Mouse (Mus musculus): Measurements from ENCODE around the gene Slc2a5. TPM values are rescaled to one million over a fixed set of nuclear protein-coding genes. Genes with fewer than 3 reads are reported as not detected.

Gene Slc2a5
- polyA plus RNA-seq, 1 experiment from 2014 or later: 3.4 TPM

DNA sequence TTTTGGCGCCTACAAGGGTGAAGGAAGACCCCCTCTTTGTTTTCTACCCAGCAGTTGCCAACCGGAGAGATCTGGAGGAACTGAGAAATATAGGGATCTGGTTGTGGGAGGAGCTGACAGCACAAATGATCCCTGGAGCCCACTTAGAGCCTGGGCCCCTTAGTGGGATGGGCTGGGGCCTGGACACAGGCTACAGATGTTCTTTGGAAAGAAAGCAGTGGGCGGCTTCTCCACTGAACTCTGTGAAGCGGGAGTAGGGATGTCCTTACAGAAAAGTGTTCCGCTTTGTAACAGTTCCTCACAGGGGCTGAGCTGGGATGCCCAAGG lies 24.7 kb upstream of the Slc2a5 start:
- ATAC-seq (ENCODE audit: low read depth): no peak
- WGBS: 15% methylated on average over 5 of the region's 5 CpGs

DNA sequence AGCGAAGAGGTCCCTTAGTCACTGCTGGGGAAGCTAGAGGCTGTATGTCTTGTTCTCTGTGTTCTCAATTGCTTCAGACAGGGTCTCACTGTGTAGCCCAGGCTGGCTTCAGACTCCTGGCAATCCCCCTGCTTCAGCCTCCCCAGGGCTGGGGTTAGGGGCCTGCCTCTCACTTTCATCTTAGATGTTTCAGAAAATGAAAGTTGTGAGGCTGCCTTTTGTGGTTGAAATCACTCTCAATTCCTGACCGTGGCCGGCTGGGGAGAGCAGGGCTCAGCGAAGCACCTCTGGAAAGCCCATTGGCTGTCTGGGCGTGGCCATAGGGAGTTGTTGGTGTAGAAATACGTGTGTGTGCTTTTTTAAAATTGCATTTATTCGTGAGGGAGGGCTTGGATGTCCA lies 22.8 kb upstream of the Slc2a5 start:
- Histone ChIP-seq H3K27ac (ENCODE audit: low read depth, low read length) (no peak overlapping the region), H3K27me3 (ENCODE audit: control insufficient read depth, insufficient read depth, low read length) (no peaks in the 10 kb centered on the region), H3K9ac (replicated peaks; ENCODE audit: low read depth, low read length) (no peak overlapping the region), H3K4me1 (ENCODE audit: control insufficient read depth, insufficient read depth, low read length) (peaks cover 5% of the 10 kb centered on the region; the same call in 1 of the 2 replicates), H3K36me3 (ENCODE audit: control insufficient read depth, insufficient read depth, low read length) (no peaks in the 10 kb centered on the region), H3K9me3 (ENCODE audit: control insufficient read depth, low read length) (no peaks in the 10 kb centered on the region), H3K4me3 (ENCODE audit: low read depth, low read length) (no peak overlapping the region), H3K4me2 (ENCODE audit: low read depth, low read length) (no peak overlapping the region)
- no peak for ATAC-seq (ENCODE audit: low read depth)
- 81% methylated on average over 7 of the region's 7 CpGs for WGBS

More for the DNA sequence above, 24.7 kb upstream of the Slc2a5 start:
- Histone ChIP-seq H3K27me3 (ENCODE audit: control insufficient read depth, insufficient read depth, low read length) (no peaks in the 10 kb centered on the region), H3K4me3 (ENCODE audit: low read depth, low read length) (no peak overlapping the region), H3K27ac (ENCODE audit: low read depth, low read length) (peak overlapping the region; percentile 10; the same call in 1 of the 2 replicates), H3K4me2 (ENCODE audit: low read depth, low read length) (no peak overlapping the region), H3K9me3 (ENCODE audit: control insufficient read depth, low read length) (no peaks in the 10 kb centered on the region), H3K36me3 (ENCODE audit: control insufficient read depth, insufficient read depth, low read length) (no peaks in the 10 kb centered on the region), H3K4me1 (ENCODE audit: control insufficient read depth, insufficient read depth, low read length) (peaks cover 5% of the 10 kb centered on the region; the same call in 1 of the 2 replicates), H3K9ac (replicated peaks; ENCODE audit: low read depth, low read length) (no peak overlapping the region)

DNA sequence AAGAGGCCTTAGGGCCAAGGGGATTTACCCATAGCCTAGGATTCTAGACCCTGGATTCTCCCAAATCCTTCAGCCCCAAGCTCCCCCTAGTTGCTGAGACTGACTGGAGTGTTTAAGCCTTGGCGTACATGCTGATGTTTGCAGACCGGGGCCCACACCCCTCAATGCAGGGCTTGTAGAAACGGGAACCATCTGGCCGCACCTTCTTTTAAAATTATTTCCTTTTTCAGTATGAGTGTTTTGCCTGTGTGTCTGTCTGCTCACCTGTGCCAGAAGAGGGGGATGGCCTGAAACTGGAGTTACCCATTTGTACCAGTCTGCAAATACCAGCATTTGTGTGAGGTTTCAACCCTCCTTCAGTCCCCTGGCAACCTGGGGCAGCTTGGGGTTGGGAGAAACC lies 21.2 kb upstream of the Slc2a5 start:
- no peak for ATAC-seq (ENCODE audit: low read depth)
- no peaks in the 10 kb centered on the region for H3K27me3 ChIP-seq (ENCODE audit: control insufficient read depth, insufficient read depth, low read length)
- no peaks in the 10 kb centered on the region for H3K9me3 ChIP-seq (ENCODE audit: control insufficient read depth, low read length)
- peaks cover 5% of the 10 kb centered on the region; the same call in 1 of the 2 replicates for H3K4me1 ChIP-seq (ENCODE audit: control insufficient read depth, insufficient read depth, low read length)
- no peak overlapping the region for H3K27ac ChIP-seq (ENCODE audit: low read depth, low read length)
- no peak overlapping the region for H3K4me2 ChIP-seq (ENCODE audit: low read depth, low read length)
- H3K9ac ChIP-seq (replicated peaks; ENCODE audit: low read depth, low read length): no peak overlapping the region
- WGBS: 96% methylated on average over 4 of the region's 4 CpGs
- H3K36me3 ChIP-seq (ENCODE audit: control insufficient read depth, insufficient read depth, low read length): no peaks in the 10 kb centered on the region
- H3K4me3 ChIP-seq (ENCODE audit: low read depth, low read length): no peak overlapping the region

GRCm38 (mm10) chr4:150098880-150099279 lies 20.2 kb upstream of the Slc2a5 start:
- no peak overlapping the region for H3K27ac ChIP-seq (ENCODE audit: low read depth, low read length)

GRCm38 (mm10) chr4:150102822-150103221 lies 16.3 kb upstream of the Slc2a5 start:
- Histone ChIP-seq H3K4me1 (ENCODE audit: control insufficient read depth, insufficient read depth, low read length) (no peaks in the 10 kb centered on the region), H3K9ac (replicated peaks; ENCODE audit: low read depth, low read length) (no peak overlapping the region), H3K4me3 (ENCODE audit: low read depth, low read length) (no peak overlapping the region), H3K36me3 (ENCODE audit: control insufficient read depth, insufficient read depth, low read length) (no peaks in the 10 kb centered on the region), H3K27me3 (ENCODE audit: control insufficient read depth, insufficient read depth, low read length) (no peaks in the 10 kb centered on the region), H3K27ac (ENCODE audit: low read depth, low read length) (no peak overlapping the region), H3K4me2 (ENCODE audit: low read depth, low read length) (no peak overlapping the region), H3K9me3 (ENCODE audit: control insufficient read depth, low read length) (no peaks in the 10 kb centered on the region)
- no peak for ATAC-seq (ENCODE audit: low read depth)
- WGBS: 93% methylated on average over 7 of the region's 7 CpGs

More at GRCm38 (mm10) chr4:150098880-150099279, 20.2 kb upstream of the Slc2a5 start:
- H3K4me2 ChIP-seq (ENCODE audit: low read depth, low read length): no peak overlapping the region
- H3K4me3 ChIP-seq (ENCODE audit: low read depth, low read length): no peak overlapping the region
- no peak overlapping the region for H3K9ac ChIP-seq (replicated peaks; ENCODE audit: low read depth, low read length)
- peaks cover 5% of the 10 kb centered on the region; the same call in 1 of the 2 replicates for H3K4me1 ChIP-seq (ENCODE audit: control insufficient read depth, insufficient read depth, low read length)
- 22% methylated on average over 10 of the region's 10 CpGs for WGBS
- no peaks in the 10 kb centered on the region for H3K27me3 ChIP-seq (ENCODE audit: control insufficient read depth, insufficient read depth, low read length)
- H3K36me3 ChIP-seq (ENCODE audit: control insufficient read depth, insufficient read depth, low read length): no peaks in the 10 kb centered on the region
- no peak; the same call in 1 of the 2 replicates for ATAC-seq (ENCODE audit: low read depth)
- no peaks in the 10 kb centered on the region for H3K9me3 ChIP-seq (ENCODE audit: control insufficient read depth, low read length)

DNA sequence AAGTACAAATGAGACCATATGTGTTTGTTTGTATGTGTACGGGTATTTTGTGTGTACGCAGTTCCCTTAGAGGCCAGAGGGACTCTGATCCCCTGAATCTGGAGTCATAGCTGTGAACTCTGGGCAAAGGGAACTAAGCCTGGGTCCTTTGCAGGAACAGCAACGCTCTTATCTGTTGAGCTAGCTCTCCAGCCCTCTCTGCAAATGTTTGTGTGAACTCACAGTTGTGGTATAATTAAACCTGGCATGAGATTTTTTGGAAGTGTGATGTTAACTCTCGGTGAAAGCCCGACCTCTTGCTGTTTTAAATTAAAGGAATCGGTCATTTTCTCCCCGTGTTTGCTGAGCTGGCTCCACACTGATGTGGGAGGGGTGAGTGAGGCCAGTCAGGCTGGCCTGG lies 13.4 kb upstream of the Slc2a5 start:
- Histone ChIP-seq H3K9me3 (ENCODE audit: control insufficient read depth, low read length) (no peaks in the 10 kb centered on the region), H3K9ac (replicated peaks; ENCODE audit: low read depth, low read length) (no peak overlapping the region), H3K4me1 (ENCODE audit: control insufficient read depth, insufficient read depth, low read length) (no peaks in the 10 kb centered on the region), H3K27me3 (ENCODE audit: control insufficient read depth, insufficient read depth, low read length) (no peaks in the 10 kb centered on the region), H3K36me3 (ENCODE audit: control insufficient read depth, insufficient read depth, low read length) (no peaks in the 10 kb centered on the region), H3K27ac (ENCODE audit: low read depth, low read length) (no peak overlapping the region), H3K4me3 (ENCODE audit: low read depth, low read length) (no peak overlapping the region), H3K4me2 (ENCODE audit: low read depth, low read length) (no peak overlapping the region)
- no peak for ATAC-seq (ENCODE audit: low read depth)
- 69% methylated on average over 7 of the region's 7 CpGs for WGBS

- Histone ChIP-seq H3K4me3 (ENCODE audit: low read depth, low read length) (no peak overlapping the region), H3K27me3 (ENCODE audit: control insufficient read depth, insufficient read depth, low read length) (no peaks in the 10 kb centered on the region)
- no peak for ATAC-seq (ENCODE audit: low read depth)
Measured at GRCm38 (mm10) chr4:150106637-150107036, 12.4 kb upstream of the Slc2a5 start.

DNA sequence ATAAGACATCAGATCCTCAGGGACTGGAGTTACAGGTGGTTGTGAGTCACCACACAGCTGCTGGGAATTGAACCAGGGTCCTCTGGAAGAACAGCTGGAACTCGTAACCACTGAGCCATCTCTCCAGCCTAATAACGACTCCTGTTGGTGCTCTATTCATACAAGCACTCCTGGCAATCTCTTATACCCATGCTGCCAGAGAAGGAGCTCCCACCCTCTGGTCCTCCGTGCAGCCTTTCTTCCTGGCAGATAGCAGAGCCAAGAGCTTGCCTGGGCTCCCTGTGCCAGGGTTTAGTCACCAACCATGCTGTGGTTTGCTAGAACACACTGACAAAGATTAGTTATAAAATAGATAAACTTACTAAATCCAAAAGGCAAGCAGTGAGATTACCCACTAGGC lies 9.4 kb upstream of the Slc2a5 start:
- ATAC-seq (ENCODE audit: low read depth): no peak
- H3K27me3 ChIP-seq (ENCODE audit: control insufficient read depth, insufficient read depth, low read length): no peaks in the 10 kb centered on the region
- H3K4me3 ChIP-seq (ENCODE audit: low read depth, low read length): no peak overlapping the region
- no peaks in the 10 kb centered on the region for H3K9me3 ChIP-seq (ENCODE audit: control insufficient read depth, low read length)
- H3K36me3 ChIP-seq (ENCODE audit: control insufficient read depth, insufficient read depth, low read length): no peaks in the 10 kb centered on the region
- 61% methylated on average over 3 of the region's 3 CpGs for WGBS
- no peak overlapping the region for H3K9ac ChIP-seq (replicated peaks; ENCODE audit: low read depth, low read length)
- no peaks in the 10 kb centered on the region for H3K4me1 ChIP-seq (ENCODE audit: control insufficient read depth, insufficient read depth, low read length)
- no peak overlapping the region for H3K27ac ChIP-seq (ENCODE audit: low read depth, low read length)
- no peak overlapping the region for H3K4me2 ChIP-seq (ENCODE audit: low read depth, low read length)

More at GRCm38 (mm10) chr4:150106637-150107036, 12.4 kb upstream of the Slc2a5 start:
- H3K4me2 ChIP-seq (ENCODE audit: low read depth, low read length): no peak overlapping the region
- no peaks in the 10 kb centered on the region for H3K4me1 ChIP-seq (ENCODE audit: control insufficient read depth, insufficient read depth, low read length)
- no peaks in the 10 kb centered on the region for H3K36me3 ChIP-seq (ENCODE audit: control insufficient read depth, insufficient read depth, low read length)
- WGBS: 81% methylated on average over 5 of the region's 5 CpGs
- no peaks in the 10 kb centered on the region for H3K9me3 ChIP-seq (ENCODE audit: control insufficient read depth, low read length)
- H3K9ac ChIP-seq (replicated peaks; ENCODE audit: low read depth, low read length): no peak overlapping the region
- no peak overlapping the region for H3K27ac ChIP-seq (ENCODE audit: low read depth, low read length)

DNA sequence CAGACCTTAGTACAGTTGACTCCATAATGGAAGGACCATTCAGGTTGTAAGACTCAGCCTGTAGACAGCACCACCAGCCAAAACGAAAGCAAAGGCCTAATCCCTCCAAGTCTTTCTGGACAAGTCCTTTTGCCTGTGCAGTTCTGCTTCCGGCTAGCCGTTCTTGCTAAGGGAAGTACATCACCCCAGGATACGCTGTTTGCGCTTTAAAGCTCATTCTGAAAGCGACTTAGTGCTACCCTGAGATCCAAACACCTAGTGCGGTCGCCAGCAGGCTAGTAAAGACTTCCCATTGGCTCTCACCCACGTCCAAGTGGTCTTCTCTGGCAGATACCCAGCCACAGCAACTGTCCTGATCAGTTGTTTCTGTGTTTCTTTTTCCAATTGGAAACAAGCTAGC lies 8.7 kb upstream of the Slc2a5 start:
- no peaks in the 10 kb centered on the region for H3K4me1 ChIP-seq (ENCODE audit: control insufficient read depth, insufficient read depth, low read length)
- WGBS: 74% methylated on average over 9 of the region's 9 CpGs
- no peaks in the 10 kb centered on the region for H3K36me3 ChIP-seq (ENCODE audit: control insufficient read depth, insufficient read depth, low read length)
- no peak overlapping the region for H3K27ac ChIP-seq (ENCODE audit: low read depth, low read length)
- H3K4me2 ChIP-seq (ENCODE audit: low read depth, low read length): no peak overlapping the region
- no peak overlapping the region for H3K4me3 ChIP-seq (ENCODE audit: low read depth, low read length)
- H3K27me3 ChIP-seq (ENCODE audit: control insufficient read depth, insufficient read depth, low read length): no peaks in the 10 kb centered on the region
- H3K9ac ChIP-seq (replicated peaks; ENCODE audit: low read depth, low read length): no peak overlapping the region
- H3K9me3 ChIP-seq (ENCODE audit: control insufficient read depth, low read length): no peaks in the 10 kb centered on the region
- no peak for ATAC-seq (ENCODE audit: low read depth)

Data from neural tube, embryonic 14.5 days (tissue).